Mouse (Mus musculus) adrenal gland, adult 8-10 months (tissue): ENCODE results near the gene Heyl. TPM values are rescaled to one million over a fixed set of nuclear protein-coding genes. Genes with fewer than 3 reads are reported as not detected.

ENCODE experiments used
- DNase-seq: peaks from one replicate; pipeline ENCODE4 v3.0.0; 2022
- total RNA-seq, 4 experiments: library from RNA; stranded (reverse); gene quantifications; 2 replicates each; pipeline ENCODE4 v1.2.4; 2022

Gene Heyl
- total RNA-seq, 4 experiments from 2014 or later, result 4.6 to 13.5 (median 8.9) TPM

- DNase-seq, result no peak
Observed at GRCm38 (mm10) chr4:123235835-123236430, 2.6 kb downstream of the Heyl start.

GRCm38 (mm10) chr4:123236431-123237031 lies 3.2 kb downstream of the Heyl start:
- DNase-seq, result no peak

GRCm38 (mm10) chr4:123237386-123238266 lies 4.3 kb downstream of the Heyl start:
- DNase-seq, result no peak

- no peak for DNase-seq
Observed at GRCm38 (mm10) chr4:123239361-123240203, 6.2 kb downstream of the Heyl start.

GRCm38 (mm10) chr4:123246221-123246620 lies 12.9 kb downstream of the Heyl start:
- DNase-seq, result no peak

GRCm38 (mm10) chr4:123246651-123247050 lies 13.3 kb downstream of the Heyl start:
- DNase-seq, result no peak

- DNase-seq, result no peak
Observed at GRCm38 (mm10) chr4:123247147-123247880, 14.0 kb downstream of the Heyl start.

GRCm38 (mm10) chr4:123248971-123249567 lies 15.7 kb downstream of the Heyl start:
- peak; percentile 82 for DNase-seq

- DNase-seq, result no peak
Observed at GRCm38 (mm10) chr4:123252214-123252613, 18.9 kb downstream of the Heyl start.

- DNase-seq, result no peak
Observed at GRCm38 (mm10) chr4:123254617-123255016, 21.3 kb downstream of the Heyl start.

- DNase-seq, result no peak
Observed at GRCm38 (mm10) chr4:123260071-123260746, 26.9 kb downstream of the Heyl start.

GRCm38 (mm10) chr4:123261721-123262401 lies 28.5 kb downstream of the Heyl start, which contains the start of gene Pabpc4:
Gene Pabpc4 (plus strand): TSS chr4:123262351.
- DNase-seq, result no peak

GRCm38 (mm10) chr4:123271063-123271462 lies 37.7 kb downstream of the Heyl start:
- no peak for DNase-seq

- DNase-seq, result no peak
Observed at GRCm38 (mm10) chr4:123280117-123280516, 46.8 kb downstream of the Heyl start.

GRCm38 (mm10) chr4:123282500-123282899 lies 49.1 kb downstream of the Heyl start:
- peak; percentile 89 for DNase-seq

GRCm38 (mm10) chr4:123282915-123283674 lies 49.7 kb downstream of the Heyl start:
- peak; percentile 56 for DNase-seq

GRCm38 (mm10) chr4:123283675-123284064 lies 50.3 kb downstream of the Heyl start:
- DNase-seq, result peak; percentile 60

- no peak for DNase-seq
Observed at GRCm38 (mm10) chr4:123284731-123285624, 51.6 kb downstream of the Heyl start.
